Mouse (Mus musculus) retina, postnatal 7 days (tissue): ENCODE results near the gene Cd300a.
"Not testable (repeated sequence)": the region's sequence is repeated elsewhere in the genome, so short reads cannot be mapped to it uniquely, and the experiment has no call there.

ENCODE experiments used
- DNase-seq: peaks from one replicate; pipeline ENCODE4 v3.0.0-alpha.2; 2012; ENCODE audit warnings: low read depth, low spot score

The Cd300a gene

DNA sequence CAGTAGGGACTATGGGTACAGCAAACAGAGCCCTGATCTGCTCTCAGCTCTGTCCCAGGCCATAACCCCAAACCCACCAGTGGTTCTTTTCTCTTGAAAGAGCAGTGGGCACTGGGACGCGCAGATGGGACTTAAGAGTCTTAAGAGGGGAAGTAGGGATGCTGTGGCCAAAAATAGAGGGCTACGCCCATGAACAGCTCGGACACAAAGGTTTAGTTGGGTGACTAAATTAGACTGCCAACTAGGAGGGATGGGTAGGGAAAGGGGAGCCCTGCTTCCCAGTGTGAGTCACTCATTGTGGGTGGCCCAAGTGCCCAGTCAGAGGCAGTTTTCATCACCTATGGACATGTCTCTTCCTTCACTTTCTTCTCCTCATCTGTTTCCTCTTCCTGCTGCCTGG, 13.4 kb downstream of the Cd300a start:
- DNase-seq: no peak

GRCm38 (mm10) chr11:114907567-114907966, 17.7 kb downstream of the Cd300a start:
- no peak for DNase-seq

- DNase-seq: no peak
These were observed 18.2 kb downstream of the Cd300a start for GRCm38 (mm10) chr11:114908086-114908485.

- not testable (repeated sequence) for DNase-seq
These were observed 19.7 kb downstream of the Cd300a start for GRCm38 (mm10) chr11:114909538-114909937.

DNA sequence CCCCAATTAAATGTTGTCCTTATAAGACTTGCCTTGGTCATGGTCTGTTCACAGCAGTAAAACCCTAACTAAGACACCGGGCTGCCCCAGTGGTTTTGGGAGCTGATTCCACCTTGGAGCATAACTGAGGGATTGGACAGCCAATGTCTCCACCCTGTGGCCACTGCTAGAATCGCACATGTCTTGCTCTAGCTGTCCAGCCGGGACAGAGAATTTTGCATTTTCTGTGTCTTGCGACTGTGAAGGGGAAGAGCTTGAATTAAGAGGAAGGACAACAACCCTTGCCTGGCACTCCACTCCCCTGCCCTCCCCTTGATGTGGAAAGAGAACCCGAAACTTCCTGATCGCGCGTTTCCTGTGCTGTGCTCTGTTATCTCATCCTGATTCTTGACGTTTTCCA, 23.0 kb downstream of the Cd300a start:
- peak; percentile 60 for DNase-seq

DNA sequence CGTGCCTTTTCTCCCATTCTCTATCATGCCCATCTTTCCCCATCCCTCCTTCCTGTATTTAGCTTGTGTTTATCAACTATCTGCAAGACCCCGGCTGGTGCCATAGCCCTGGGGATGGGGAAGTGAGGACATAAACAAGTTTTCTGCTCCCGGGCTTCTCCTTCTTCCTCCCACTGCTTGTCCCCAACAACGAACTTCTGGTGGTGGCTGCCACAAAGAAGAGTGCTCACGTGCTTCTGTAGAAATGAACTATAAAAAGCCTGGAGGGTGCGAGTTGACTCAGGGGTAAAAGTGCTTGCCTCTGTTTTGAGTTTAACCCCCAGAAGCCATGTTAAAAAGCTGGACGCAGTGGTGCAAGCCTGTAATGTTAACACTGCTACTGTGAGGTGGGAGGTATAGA, 25.1 kb downstream of the Cd300a start:
- DNase-seq: no peak

GRCm38 (mm10) chr11:114917120-114917519, 27.3 kb downstream of the Cd300a start:
- no peak for DNase-seq

DNA sequence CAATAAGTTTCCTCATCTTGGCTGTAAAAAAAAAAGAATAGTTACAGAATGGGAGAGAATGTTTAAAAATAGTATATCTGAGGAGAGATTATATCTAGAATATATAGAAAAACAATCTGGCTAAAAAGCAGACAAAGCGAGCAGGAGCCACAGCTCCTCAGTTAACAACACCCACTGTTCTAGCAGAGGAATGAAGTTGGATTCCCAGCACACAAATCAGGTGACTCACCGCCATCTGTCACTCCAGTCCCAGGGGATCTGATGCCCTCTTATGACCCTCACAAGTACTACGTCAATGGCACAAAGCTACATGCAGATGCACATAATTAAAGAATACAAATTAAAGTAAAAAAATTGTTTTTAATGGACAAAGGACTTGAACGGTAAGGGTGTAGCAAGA, 32.6 kb downstream of the Cd300a start:
- no peak for DNase-seq

DNA sequence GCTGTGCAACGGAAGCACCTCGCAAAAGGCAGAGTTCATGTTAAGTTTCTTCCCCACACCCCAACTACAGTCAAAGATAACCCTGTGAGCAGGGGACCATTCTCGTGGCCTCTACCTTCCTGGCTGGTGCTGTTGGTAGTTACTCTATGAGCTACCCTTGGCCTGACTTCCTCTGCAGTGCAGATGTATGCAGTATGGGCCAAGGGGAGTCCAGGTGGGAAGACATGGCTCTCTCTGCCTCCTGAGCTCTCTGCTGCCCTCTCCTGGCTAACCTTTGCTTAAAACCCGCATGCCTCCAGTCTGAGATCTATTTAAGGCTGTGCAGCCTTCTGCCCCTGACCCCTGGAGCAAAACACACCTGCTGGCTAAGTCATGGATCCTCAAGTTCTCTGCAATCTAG, 34.1 kb downstream of the Cd300a start:
- DNase-seq: no peak

GRCm38 (mm10) chr11:114929581-114929980, 39.7 kb downstream of the Cd300a start:
- no peak for DNase-seq

GRCm38 (mm10) chr11:114931041-114931440, 41.2 kb downstream of the Cd300a start:
- DNase-seq: no peak

DNA sequence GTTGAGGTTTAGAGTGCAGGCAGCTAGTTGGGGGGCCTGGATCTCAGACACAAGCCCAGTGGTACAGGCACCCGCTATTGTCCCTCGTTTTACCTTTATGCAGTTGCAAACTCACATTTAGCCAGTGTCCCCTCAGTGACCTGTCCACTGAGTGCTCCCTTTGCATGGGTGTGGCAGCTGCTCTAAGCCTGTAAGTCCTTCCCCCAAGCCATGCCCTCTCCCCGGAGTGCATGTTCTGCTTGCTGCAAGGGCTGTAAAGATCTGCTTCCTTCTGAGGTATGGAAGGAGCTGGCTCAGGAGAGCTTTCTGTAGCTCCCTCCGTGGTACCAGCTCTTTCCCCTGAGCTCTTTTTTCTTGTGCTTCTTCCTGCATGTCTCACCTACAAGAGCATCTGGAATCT, 43.8 kb downstream of the Cd300a start:
- no peak for DNase-seq

- DNase-seq: no peak
These were observed 44.3 kb downstream of the Cd300a start, which contains the start of gene Cd300lb for GRCm38 (mm10) chr11:114934144-114934543. Gene Cd300lb (minus strand): TSS chr11:114934386.
